Mouse (Mus musculus): ENCODE data around the gene Stk39. TPM values are rescaled to one million over a fixed set of nuclear protein-coding genes. Genes with fewer than 3 reads are reported as not detected.

Gene Stk39
- polyA plus RNA-seq, 1 experiment from 2014 or later: 1.3 TPM

- WGBS (ENCODE audit: insufficient replicate concordance): 59% methylated on average over 6 of the region's 6 CpGs
- Histone ChIP-seq H3K4me1 (ENCODE audit: control insufficient read depth, low read depth, low read length) (no peaks in the 10 kb centered on the region), H3K27me3 (ENCODE audit: control insufficient read depth, insufficient read depth, low read depth, low read length) (no peaks in the 10 kb centered on the region), H3K9me3 (replicated peaks; ENCODE audit: control insufficient read depth, low read length) (no peaks in the 10 kb centered on the region; the same call in 1 of the 2 replicates), H3K4me3 (ENCODE audit: low read depth, low read length) (no peak overlapping the region), H3K36me3 (ENCODE audit: control insufficient read depth, insufficient read depth) (no peaks in the 10 kb centered on the region), H3K27ac (ENCODE audit: low read length) (no peak overlapping the region), H3K9ac (ENCODE audit: low read depth, low read length) (no peak overlapping the region), H3K4me2 (ENCODE audit: low read depth, low read length) (no peak overlapping the region)
- ATAC-seq (ENCODE audit: low read depth): no peak
Observed at GRCm38 (mm10) chr2:68257571-68257970, 214.5 kb downstream of the Stk39 start.

GRCm38 (mm10) chr2:68256472-68256871 is 215.6 kb downstream of the Stk39 start:
- ATAC-seq (ENCODE audit: low read depth): no peak
- Histone ChIP-seq H3K27ac (ENCODE audit: low read length) (no peak overlapping the region), H3K4me2 (ENCODE audit: low read depth, low read length) (no peak overlapping the region), H3K9me3 (replicated peaks; ENCODE audit: control insufficient read depth, low read length) (no peaks in the 10 kb centered on the region; the same call in 1 of the 2 replicates), H3K9ac (ENCODE audit: low read depth, low read length) (no peak overlapping the region), H3K36me3 (ENCODE audit: control insufficient read depth, insufficient read depth) (no peaks in the 10 kb centered on the region), H3K4me3 (ENCODE audit: low read depth, low read length) (no peak overlapping the region), H3K27me3 (ENCODE audit: control insufficient read depth, insufficient read depth, low read depth, low read length) (no peaks in the 10 kb centered on the region), H3K4me1 (ENCODE audit: control insufficient read depth, low read depth, low read length) (no peaks in the 10 kb centered on the region)
- 72% methylated on average over 8 of the region's 8 CpGs for WGBS (ENCODE audit: insufficient replicate concordance)

- H3K27ac ChIP-seq (ENCODE audit: low read length): no peak overlapping the region
- H3K4me1 ChIP-seq (ENCODE audit: control insufficient read depth, low read depth, low read length): no peaks in the 10 kb centered on the region
- H3K4me2 ChIP-seq (ENCODE audit: low read depth, low read length): no peak overlapping the region
- H3K4me3 ChIP-seq (ENCODE audit: low read depth, low read length): no peak overlapping the region
- 36% methylated on average over 4 of the region's 4 CpGs for WGBS (ENCODE audit: insufficient replicate concordance)
- H3K9me3 ChIP-seq (replicated peaks; ENCODE audit: control insufficient read depth, low read length): no peaks in the 10 kb centered on the region; the same call in 1 of the 2 replicates
- H3K36me3 ChIP-seq (ENCODE audit: control insufficient read depth, insufficient read depth): no peaks in the 10 kb centered on the region
- ATAC-seq (ENCODE audit: low read depth): no peak
- no peaks in the 10 kb centered on the region for H3K27me3 ChIP-seq (ENCODE audit: control insufficient read depth, insufficient read depth, low read depth, low read length)
- H3K9ac ChIP-seq (ENCODE audit: low read depth, low read length): no peak overlapping the region
Observed at GRCm38 (mm10) chr2:68254756-68255155, 217.3 kb downstream of the Stk39 start.

GRCm38 (mm10) chr2:68253222-68253621 is 218.8 kb downstream of the Stk39 start:
- Histone ChIP-seq H3K4me1 (ENCODE audit: control insufficient read depth, low read depth, low read length) (no peaks in the 10 kb centered on the region), H3K27ac (ENCODE audit: low read length) (no peak overlapping the region), H3K4me3 (ENCODE audit: low read depth, low read length) (no peak overlapping the region), H3K4me2 (ENCODE audit: low read depth, low read length) (no peak overlapping the region), H3K27me3 (ENCODE audit: control insufficient read depth, insufficient read depth, low read depth, low read length) (no peaks in the 10 kb centered on the region), H3K9me3 (replicated peaks; ENCODE audit: control insufficient read depth, low read length) (no peaks in the 10 kb centered on the region), H3K9ac (ENCODE audit: low read depth, low read length) (no peak overlapping the region), H3K36me3 (ENCODE audit: control insufficient read depth, insufficient read depth) (no peaks in the 10 kb centered on the region)
- WGBS (ENCODE audit: insufficient replicate concordance): 49% methylated on average over 2 of the region's 2 CpGs
- no peak for ATAC-seq (ENCODE audit: low read depth)

GRCm38 (mm10) chr2:68252048-68252758 is 219.9 kb downstream of the Stk39 start:
- ATAC-seq (ENCODE audit: low read depth): no peak
- no peaks in the 10 kb centered on the region for H3K27me3 ChIP-seq (ENCODE audit: control insufficient read depth, insufficient read depth, low read depth, low read length)
- H3K27ac ChIP-seq (ENCODE audit: low read length): no peak overlapping the region
- H3K9ac ChIP-seq (ENCODE audit: low read depth, low read length): no peak overlapping the region
- 61% methylated on average over 6 of the region's 6 CpGs for WGBS (ENCODE audit: insufficient replicate concordance)
- no peak overlapping the region for H3K4me3 ChIP-seq (ENCODE audit: low read depth, low read length)
- no peaks in the 10 kb centered on the region for H3K9me3 ChIP-seq (replicated peaks; ENCODE audit: control insufficient read depth, low read length)
- no peaks in the 10 kb centered on the region for H3K4me1 ChIP-seq (ENCODE audit: control insufficient read depth, low read depth, low read length)
- no peak overlapping the region for H3K4me2 ChIP-seq (ENCODE audit: low read depth, low read length)
- no peaks in the 10 kb centered on the region for H3K36me3 ChIP-seq (ENCODE audit: control insufficient read depth, insufficient read depth)

GRCm38 (mm10) chr2:68250897-68251296 is 221.2 kb downstream of the Stk39 start:
- Histone ChIP-seq H3K9me3 (replicated peaks; ENCODE audit: control insufficient read depth, low read length) (no peaks in the 10 kb centered on the region), H3K27ac (ENCODE audit: low read length) (no peak overlapping the region), H3K27me3 (ENCODE audit: control insufficient read depth, insufficient read depth, low read depth, low read length) (no peaks in the 10 kb centered on the region), H3K4me2 (ENCODE audit: low read depth, low read length) (no peak overlapping the region), H3K4me1 (ENCODE audit: control insufficient read depth, low read depth, low read length) (no peaks in the 10 kb centered on the region), H3K9ac (ENCODE audit: low read depth, low read length) (no peak overlapping the region), H3K4me3 (ENCODE audit: low read depth, low read length) (no peak overlapping the region), H3K36me3 (ENCODE audit: control insufficient read depth, insufficient read depth) (no peaks in the 10 kb centered on the region)
- WGBS (ENCODE audit: insufficient replicate concordance): 74% methylated on average over 10 of the region's 10 CpGs
- no peak for ATAC-seq (ENCODE audit: low read depth)

- H3K4me2 ChIP-seq (ENCODE audit: low read depth, low read length): no peak overlapping the region
- H3K9me3 ChIP-seq (replicated peaks; ENCODE audit: control insufficient read depth, low read length): no peaks in the 10 kb centered on the region
- ATAC-seq (ENCODE audit: low read depth): no peak
- no peak overlapping the region for H3K9ac ChIP-seq (ENCODE audit: low read depth, low read length)
- WGBS (ENCODE audit: insufficient replicate concordance): 63% methylated on average over 4 of the region's 4 CpGs
- no peak overlapping the region for H3K4me3 ChIP-seq (ENCODE audit: low read depth, low read length)
- H3K4me1 ChIP-seq (ENCODE audit: control insufficient read depth, low read depth, low read length): no peaks in the 10 kb centered on the region
- H3K36me3 ChIP-seq (ENCODE audit: control insufficient read depth, insufficient read depth): no peaks in the 10 kb centered on the region
- no peak overlapping the region for H3K27ac ChIP-seq (ENCODE audit: low read length)
- H3K27me3 ChIP-seq (ENCODE audit: control insufficient read depth, insufficient read depth, low read depth, low read length): no peaks in the 10 kb centered on the region
Observed at GRCm38 (mm10) chr2:68249855-68250424, 222.1 kb downstream of the Stk39 start.

GRCm38 (mm10) chr2:68246284-68246683 is 225.8 kb downstream of the Stk39 start:
- H3K4me2 ChIP-seq (ENCODE audit: low read depth, low read length): no peak overlapping the region
- no peak overlapping the region for H3K4me3 ChIP-seq (ENCODE audit: low read depth, low read length)
- no peaks in the 10 kb centered on the region for H3K4me1 ChIP-seq (ENCODE audit: control insufficient read depth, low read depth, low read length)
- H3K9me3 ChIP-seq (replicated peaks; ENCODE audit: control insufficient read depth, low read length): no peaks in the 10 kb centered on the region
- H3K9ac ChIP-seq (ENCODE audit: low read depth, low read length): no peak overlapping the region
- no peaks in the 10 kb centered on the region for H3K27me3 ChIP-seq (ENCODE audit: control insufficient read depth, insufficient read depth, low read depth, low read length)
- H3K36me3 ChIP-seq (ENCODE audit: control insufficient read depth, insufficient read depth): no peaks in the 10 kb centered on the region
- no peak overlapping the region for H3K27ac ChIP-seq (ENCODE audit: low read length)
- ATAC-seq (ENCODE audit: low read depth): no peak
- WGBS (ENCODE audit: insufficient replicate concordance): 46% methylated on average over 3 of the region's 3 CpGs

GRCm38 (mm10) chr2:68244556-68244955 is 227.5 kb downstream of the Stk39 start:
- Histone ChIP-seq H3K9ac (ENCODE audit: low read depth, low read length) (no peak overlapping the region), H3K4me2 (ENCODE audit: low read depth, low read length) (no peak overlapping the region), H3K4me3 (ENCODE audit: low read depth, low read length) (no peak overlapping the region), H3K9me3 (replicated peaks; ENCODE audit: control insufficient read depth, low read length) (no peaks in the 10 kb centered on the region), H3K4me1 (ENCODE audit: control insufficient read depth, low read depth, low read length) (no peaks in the 10 kb centered on the region), H3K36me3 (ENCODE audit: control insufficient read depth, insufficient read depth) (no peaks in the 10 kb centered on the region), H3K27ac (ENCODE audit: low read length) (no peak overlapping the region), H3K27me3 (ENCODE audit: control insufficient read depth, insufficient read depth, low read depth, low read length) (no peaks in the 10 kb centered on the region)
- no peak for ATAC-seq (ENCODE audit: low read depth)
- WGBS (ENCODE audit: insufficient replicate concordance): 55% methylated on average over 1 of the region's 1 CpGs
